Mouse (Mus musculus): Measurements from ENCODE around the gene Kdm4c. TPM values are rescaled to one million over a fixed set of nuclear protein-coding genes. Genes with fewer than 3 reads are reported as not detected.
A peak's percentile ranks its signal among the peaks of the same experiment; 100 is the strongest.
"Not testable (repeated sequence)": the region's sequence is repeated elsewhere in the genome, so short reads cannot be mapped to it uniquely, and the experiment has no call there.

The Kdm4c gene
- 14.6 TPM in 2 replicates for polyA plus RNA-seq (2016; fragmentation: Nextera tagmentation; extraction: Ambion mirVana)

GRCm38 (mm10) chr4:74242176-74242575, at the start of gene Kdm4c:
TSS of gene Kdm4c (plus strand) at chr4:74242497.
- H3K4me1 ChIP-seq = no peaks in the 10 kb centered on the region
- no peak within 1 kb of the TSS for H3K27ac ChIP-seq
- H3K36me3 ChIP-seq = no peaks in the 10 kb centered on the region
- no peak within 1 kb of the TSS for H3K4me2 ChIP-seq (replicated peaks)
- no peak within 1 kb of the TSS for H3K4me3 ChIP-seq
- no peak within 1 kb of the TSS for H3K9ac ChIP-seq
- no peak for ATAC-seq (ENCODE audit: insufficient number of reproducible peaks, insufficient read depth, low FRiP score, low TSS enrichment)
- no peaks in the 10 kb centered on the region for H3K9me3 ChIP-seq
- 72% methylated on average over 1 of the region's 1 CpGs for WGBS
- no peaks in the 10 kb centered on the region for H3K27me3 ChIP-seq

GRCm38 (mm10) chr4:74201281-74201811, 41.0 kb upstream of the Kdm4c start:
- H3K4me2 ChIP-seq (replicated peaks) = no peak overlapping the region
- H3K9ac ChIP-seq = no peak overlapping the region
- H3K4me1 ChIP-seq = no peaks in the 10 kb centered on the region
- no peak overlapping the region for H3K4me3 ChIP-seq
- no peaks in the 10 kb centered on the region for H3K36me3 ChIP-seq
- ATAC-seq (ENCODE audit: insufficient number of reproducible peaks, insufficient read depth, low FRiP score, low TSS enrichment) = no peak
- no peak overlapping the region for H3K27ac ChIP-seq
- no peaks in the 10 kb centered on the region for H3K9me3 ChIP-seq
- H3K27me3 ChIP-seq = no peaks in the 10 kb centered on the region

GRCm38 (mm10) chr4:74221780-74222179, 20.5 kb upstream of the Kdm4c start:
- H3K9ac ChIP-seq; H3K4me1 ChIP-seq; ATAC-seq (ENCODE audit: insufficient number of reproducible peaks, insufficient read depth, low FRiP score, low TSS enrichment); H3K36me3 ChIP-seq; H3K27ac ChIP-seq; H3K4me3 ChIP-seq; H3K4me2 ChIP-seq (replicated peaks); H3K27me3 ChIP-seq; H3K9me3 ChIP-seq: not testable (repeated sequence)
- WGBS = 85% methylated on average over 1 of the region's 1 CpGs

- no peak overlapping the region for H3K27ac ChIP-seq
- 40% methylated on average over 3 of the region's 3 CpGs for WGBS
- ATAC-seq (ENCODE audit: insufficient number of reproducible peaks, insufficient read depth, low FRiP score, low TSS enrichment) = no peak
These were observed 19.9 kb upstream of the Kdm4c start for GRCm38 (mm10) chr4:74222360-74222759.

GRCm38 (mm10) chr4:74224210-74224609, 18.1 kb upstream of the Kdm4c start:
- Histone ChIP-seq H3K4me2 (replicated peaks) (no peak overlapping the region), H3K9me3 (no peaks in the 10 kb centered on the region), H3K9ac (no peak overlapping the region), H3K27ac (no peak overlapping the region), H3K36me3 (no peaks in the 10 kb centered on the region), H3K4me1 (no peaks in the 10 kb centered on the region), H3K4me3 (no peak overlapping the region), H3K27me3 (no peaks in the 10 kb centered on the region)
- 76% methylated on average over 2 of the region's 2 CpGs for WGBS
- ATAC-seq (ENCODE audit: insufficient number of reproducible peaks, insufficient read depth, low FRiP score, low TSS enrichment) = no peak

More at GRCm38 (mm10) chr4:74222360-74222759, 19.9 kb upstream of the Kdm4c start:
- Histone ChIP-seq H3K4me1 (no peaks in the 10 kb centered on the region), H3K36me3 (no peaks in the 10 kb centered on the region), H3K9me3 (no peaks in the 10 kb centered on the region), H3K4me3 (no peak overlapping the region), H3K9ac (no peak overlapping the region), H3K4me2 (replicated peaks) (no peak overlapping the region), H3K27me3 (no peaks in the 10 kb centered on the region)

GRCm38 (mm10) chr4:74230994-74231393, 11.3 kb upstream of the Kdm4c start:
- Histone ChIP-seq H3K27ac (no peak overlapping the region), H3K4me1 (no peaks in the 10 kb centered on the region), H3K27me3 (no peaks in the 10 kb centered on the region), H3K9ac (no peak overlapping the region), H3K4me3 (no peak overlapping the region), H3K36me3 (no peaks in the 10 kb centered on the region), H3K4me2 (replicated peaks) (no peak overlapping the region), H3K9me3 (no peaks in the 10 kb centered on the region)
- whole genome bisulfite sequencing = 75% methylated on average over 4 of the region's 4 CpGs
- ATAC-seq (ENCODE audit: insufficient number of reproducible peaks, insufficient read depth, low FRiP score, low TSS enrichment) = no peak; the same call in 1 of the 2 replicates

- H3K4me3 ChIP-seq = no peak overlapping the region
These were observed 10.9 kb upstream of the Kdm4c start for GRCm38 (mm10) chr4:74231405-74231804.

GRCm38 (mm10) chr4:74233534-74233933, 8.8 kb upstream of the Kdm4c start:
- Histone ChIP-seq H3K9me3 (no peaks in the 10 kb centered on the region), H3K4me1 (no peaks in the 10 kb centered on the region), H3K27me3 (no peaks in the 10 kb centered on the region), H3K4me3 (no peak overlapping the region), H3K9ac (no peak overlapping the region), H3K4me2 (replicated peaks) (no peak overlapping the region), H3K36me3 (no peaks in the 10 kb centered on the region), H3K27ac (no peak overlapping the region)
- WGBS = 87% methylated on average over 3 of the region's 3 CpGs
- no peak for ATAC-seq (ENCODE audit: insufficient number of reproducible peaks, insufficient read depth, low FRiP score, low TSS enrichment)

More at GRCm38 (mm10) chr4:74231405-74231804, 10.9 kb upstream of the Kdm4c start:
- no peak overlapping the region for H3K9ac ChIP-seq
- H3K4me2 ChIP-seq (replicated peaks) = no peak overlapping the region
- peak; percentile 17; the same call in 1 of the 2 replicates for ATAC-seq (ENCODE audit: insufficient number of reproducible peaks, insufficient read depth, low FRiP score, low TSS enrichment)
- H3K36me3 ChIP-seq = no peaks in the 10 kb centered on the region
- no peaks in the 10 kb centered on the region for H3K4me1 ChIP-seq
- no peak overlapping the region for H3K27ac ChIP-seq
- WGBS = 61% methylated on average over 5 of the region's 5 CpGs
- no peaks in the 10 kb centered on the region for H3K9me3 ChIP-seq
- H3K27me3 ChIP-seq = no peaks in the 10 kb centered on the region

- H3K4me3 ChIP-seq = peak overlapping the region; percentile 76
- H3K9me3 ChIP-seq = no peaks in the 10 kb centered on the region
- H3K9ac ChIP-seq = peak overlapping the region; percentile 79
- WGBS = under 1% methylated on average over 67 of the region's 68 CpGs
- peak; percentile 96 for ATAC-seq (ENCODE audit: insufficient number of reproducible peaks, insufficient read depth, low FRiP score, low TSS enrichment)
- no peaks in the 10 kb centered on the region for H3K36me3 ChIP-seq
- no peaks in the 10 kb centered on the region for H3K27me3 ChIP-seq
- H3K27ac ChIP-seq = peak overlapping the region; percentile 77
- peak overlapping the region; percentile 55 for H3K4me2 ChIP-seq (replicated peaks)
- H3K4me1 ChIP-seq = peaks cover 2% of the 10 kb centered on the region; the same call in 1 of the 2 replicates
These were observed 9.3 kb downstream of the Kdm4c start for GRCm38 (mm10) chr4:74251348-74252244.

GRCm38 (mm10) chr4:74252245-74253105, 10.2 kb downstream of the Kdm4c start:
- H3K27ac ChIP-seq = peak overlapping the region; percentile 77
- H3K4me3 ChIP-seq = peak overlapping the region; percentile 76
- H3K9ac ChIP-seq = peak overlapping the region; percentile 79
- peak overlapping the region; percentile 55 for H3K4me2 ChIP-seq (replicated peaks)
- no peaks in the 10 kb centered on the region for H3K36me3 ChIP-seq
- ATAC-seq (ENCODE audit: insufficient number of reproducible peaks, insufficient read depth, low FRiP score, low TSS enrichment) = peak; percentile 65
- H3K27me3 ChIP-seq = no peaks in the 10 kb centered on the region
- no peaks in the 10 kb centered on the region for H3K9me3 ChIP-seq
- H3K4me1 ChIP-seq = peaks cover 2% of the 10 kb centered on the region; the same call in 1 of the 2 replicates
- WGBS = under 1% methylated on average over 46 of the region's 46 CpGs

GRCm38 (mm10) chr4:74257882-74258281, 15.6 kb downstream of the Kdm4c start:
- no peaks in the 10 kb centered on the region for H3K36me3 ChIP-seq
- H3K27me3 ChIP-seq = no peaks in the 10 kb centered on the region
- H3K9me3 ChIP-seq = no peaks in the 10 kb centered on the region
- ATAC-seq (ENCODE audit: insufficient number of reproducible peaks, insufficient read depth, low FRiP score, low TSS enrichment) = no peak
- no peak overlapping the region for H3K4me2 ChIP-seq (replicated peaks)
- WGBS = 53% methylated on average over 5 of the region's 5 CpGs
- no peak overlapping the region for H3K4me3 ChIP-seq
- no peak overlapping the region for H3K9ac ChIP-seq
- H3K27ac ChIP-seq = no peak overlapping the region
- 0 out of 2 replicates have a peak, but pooled peaks cover 2% of the 10 kb centered on the region for H3K4me1 ChIP-seq
